Mouse (Mus musculus): ENCODE results near the gene E2f8.

GRCm38 (mm10) chr7:48914630-48915506 is 33.5 kb upstream of the E2f8 start:
- TF ChIP-seq POLR2A (IDR thresholded peaks at IDR 0.05; ENCODE audit: insufficient read length, low read depth) (no peak), MAX (IDR thresholded peaks at IDR 0.05; ENCODE audit: low read depth) (no peak), MYOG (IDR thresholded peaks at IDR 0.05; ENCODE audit: control insufficient read depth in 1 of 3, insufficient read depth in 1 of 3, insufficient read length in 2 of 3, low read depth in 2 of 3) (no peak), CEBPB (IDR thresholded peaks at IDR 0.05; ENCODE audit: insufficient read depth, poor library complexity, severe bottlenecking) (no peak), TCF12 (IDR thresholded peaks at IDR 0.05; ENCODE audit: insufficient read depth, poor library complexity, severe bottlenecking) (no peak), POLR2AphosphoS2 (IDR thresholded peaks at IDR 0.05; ENCODE audit: insufficient read length, low read depth) (no peak)
